Comparison of ENCODE assay signal across 10 mouse cellular contexts in the genomic region with DNA sequence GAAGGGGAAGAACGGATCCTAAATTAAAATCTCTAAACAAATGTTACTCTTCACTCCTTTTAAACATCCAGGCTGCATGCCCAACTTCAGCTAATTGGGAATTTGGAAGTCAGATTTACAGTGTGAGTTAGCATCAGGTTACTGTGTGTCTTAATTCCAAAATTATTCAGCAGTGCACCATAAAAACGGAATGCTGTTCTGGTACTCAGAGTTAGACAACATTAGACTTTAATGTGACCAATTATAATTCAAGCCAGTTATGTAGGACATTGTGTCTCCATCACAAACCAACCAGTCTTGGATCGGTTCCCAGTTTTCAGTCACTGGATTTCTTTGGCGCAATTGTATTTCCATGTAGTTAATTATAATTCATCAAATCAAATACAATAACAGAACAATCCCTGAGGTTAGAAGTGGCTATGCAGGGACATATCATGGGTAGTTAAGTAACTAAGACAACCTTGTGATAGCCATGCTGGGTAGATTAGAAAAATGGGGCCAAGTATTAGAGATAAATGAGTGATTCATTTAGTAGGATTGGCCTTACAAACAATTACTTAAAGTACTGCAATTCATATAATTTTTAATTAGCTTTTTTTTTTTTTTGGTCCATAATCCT.
DNase-seq lines count a peak whose midpoint lies in the region.
"Had no signal": no experiment of that assay in that cellular context is flagged by ENCODE, and none has a peak within 500 bp of the region (broad histone marks: within the 10 kb centered on the region; RNA-seq: fewer than 3 reads in every experiment).

No protein-coding gene starts in this region.

- H3K4me1 ChIP-seq in hindbrain, embryonic 10.5 days (replicated peaks), result no peaks in the 10 kb centered on the region
- H3K4me1 ChIP-seq: intestine, embryonic 15.5 days had no signal

- H3K9me3 ChIP-seq in hindbrain, embryonic 10.5 days, result no peaks in the 10 kb centered on the region
- H3K9me3 ChIP-seq: intestine, embryonic 15.5 days had no signal

- H3K27ac ChIP-seq in hindbrain, embryonic 10.5 days, result no peak overlapping the region
- H3K27ac ChIP-seq: intestine, embryonic 15.5 days had no signal

- no peaks in the 10 kb centered on the region for H3K36me3 ChIP-seq in hindbrain, embryonic 10.5 days
- H3K36me3 ChIP-seq: intestine, embryonic 15.5 days had no signal

- H3K27me3 ChIP-seq in hindbrain, embryonic 10.5 days (ENCODE audit: insufficient read depth, poor library complexity, severe bottlenecking), result no peaks in the 10 kb centered on the region
- H3K27me3 ChIP-seq: intestine, embryonic 15.5 days had no signal

- no peak overlapping the region for H3K4me3 ChIP-seq in hindbrain, embryonic 10.5 days
- H3K4me3 ChIP-seq: intestine, embryonic 15.5 days had no signal

- WGBS in hindbrain, embryonic 10.5 days, result 93% methylated on average over 4 of the region's 4 CpGs

- DNase-seq in adrenal gland, postnatal 14 days, result peak; percentile 18
- DNase-seq in adrenal gland, postnatal 25 days, result no peak
- DNase-seq in kidney, adult 9 months, result peak; percentile 4
- no peak for DNase-seq in kidney, adult 11 months
- DNase-seq in NIH3T3 (ENCODE audit: low read depth), result peak; percentile 1
- DNase-seq in layer of hippocampus, postnatal 10 days (ENCODE audit: low spot score in 2 of 2), result peak; percentile 20 to 34
- no peak for DNase-seq in spleen, postnatal 14 days (ENCODE audit: low spot score in 2 of 2)
- DNase-seq in hindbrain, embryonic 10.5 days (ENCODE audit: low spot score), result no peak
- DNase-seq: B cell, adult 2 months had no signal

Comparison
In these comparisons a context has a peak if more than half of its experiments do, and no peak if none do; other contexts are left out.
1. DNase-seq: peak in adrenal gland, postnatal 14 days (single experiment), kidney, adult 9 months (single experiment), NIH3T3 (single experiment) and layer of hippocampus, postnatal 10 days (2 of 2); none in adrenal gland, postnatal 25 days (single experiment), kidney, adult 11 months (single experiment), spleen, postnatal 14 days (0 of 2) and hindbrain, embryonic 10.5 days (single experiment).